Mouse (Mus musculus) adrenal gland, adult 18-20 months (tissue): ENCODE data around the gene Slc52a3. TPM values are rescaled to one million over a fixed set of nuclear protein-coding genes. Genes with fewer than 3 reads are reported as not detected.

ENCODE experiments used
- DNase-seq, 2 experiments: peaks; one replicate each; pipeline ENCODE4 v3.0.0; 2021 to 2022; ENCODE audit warnings: low spot score in 2 of 2
- microRNA-seq, 2 experiments: library from miRNA; unstranded; fragments of <30 nt; microRNA quantifications; one replicate each; pipeline ENCODE4 v1.2.0; 2021; ENCODE audit warnings: borderline number of aligned reads in 2 of 2
- total RNA-seq, 2 experiments: library from RNA; stranded (reverse); gene quantifications; 1 replicate in 1 of 2; 2 replicates in 1 of 2; pipeline ENCODE4 v1.2.3; 2021

Gene Slc52a3
- total RNA-seq, 2 experiments from 2014 or later, result 3.9 to 5.6 TPM

GRCm38 (mm10) chr2:152040101-152040500, 43.8 kb downstream of the Slc52a3 start:
- DNase-seq, result no peak

DNA sequence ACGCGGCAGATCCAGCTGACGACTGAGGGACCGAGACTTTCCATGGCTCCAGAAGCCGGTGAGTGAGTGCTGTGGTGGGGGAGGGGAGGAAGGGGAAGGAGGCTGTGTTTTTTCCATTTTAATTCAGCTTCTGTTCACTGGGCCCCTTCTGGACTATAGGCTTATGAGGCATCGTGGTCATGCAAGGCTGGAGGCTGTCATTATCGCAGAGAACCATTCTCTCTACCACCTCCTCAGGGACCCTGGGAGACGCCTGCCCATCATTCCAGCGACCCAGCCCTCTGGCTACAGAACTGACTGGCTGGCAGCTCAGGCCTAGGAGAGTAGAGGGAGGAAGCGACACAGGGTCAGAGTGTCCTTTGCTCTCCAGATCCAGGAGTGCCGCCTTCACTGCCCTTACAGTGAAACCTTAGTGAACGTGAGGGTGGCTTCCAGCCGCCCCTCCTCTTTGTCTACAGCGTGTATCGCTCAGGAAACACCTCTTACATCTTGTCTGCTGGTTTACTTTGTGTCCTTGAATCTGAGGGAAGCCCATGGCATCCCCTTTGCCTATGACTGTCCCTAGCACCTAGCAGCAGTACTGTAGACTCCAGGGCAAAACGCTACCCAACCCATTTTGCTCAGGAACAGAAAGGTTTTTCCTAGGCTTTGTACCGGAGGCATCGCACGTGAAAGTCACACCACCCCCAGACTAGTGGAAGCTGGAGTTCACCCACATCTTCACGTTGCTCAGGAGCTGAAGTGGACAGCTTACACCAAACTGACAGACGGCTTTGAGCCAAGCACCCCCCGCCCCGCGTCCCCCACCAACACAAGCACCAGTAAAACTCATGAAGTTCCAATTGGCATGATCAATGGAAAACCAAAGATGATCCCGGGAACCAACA, 51.0 kb downstream of the Slc52a3 start:
- DNase-seq, result no peak

DNA sequence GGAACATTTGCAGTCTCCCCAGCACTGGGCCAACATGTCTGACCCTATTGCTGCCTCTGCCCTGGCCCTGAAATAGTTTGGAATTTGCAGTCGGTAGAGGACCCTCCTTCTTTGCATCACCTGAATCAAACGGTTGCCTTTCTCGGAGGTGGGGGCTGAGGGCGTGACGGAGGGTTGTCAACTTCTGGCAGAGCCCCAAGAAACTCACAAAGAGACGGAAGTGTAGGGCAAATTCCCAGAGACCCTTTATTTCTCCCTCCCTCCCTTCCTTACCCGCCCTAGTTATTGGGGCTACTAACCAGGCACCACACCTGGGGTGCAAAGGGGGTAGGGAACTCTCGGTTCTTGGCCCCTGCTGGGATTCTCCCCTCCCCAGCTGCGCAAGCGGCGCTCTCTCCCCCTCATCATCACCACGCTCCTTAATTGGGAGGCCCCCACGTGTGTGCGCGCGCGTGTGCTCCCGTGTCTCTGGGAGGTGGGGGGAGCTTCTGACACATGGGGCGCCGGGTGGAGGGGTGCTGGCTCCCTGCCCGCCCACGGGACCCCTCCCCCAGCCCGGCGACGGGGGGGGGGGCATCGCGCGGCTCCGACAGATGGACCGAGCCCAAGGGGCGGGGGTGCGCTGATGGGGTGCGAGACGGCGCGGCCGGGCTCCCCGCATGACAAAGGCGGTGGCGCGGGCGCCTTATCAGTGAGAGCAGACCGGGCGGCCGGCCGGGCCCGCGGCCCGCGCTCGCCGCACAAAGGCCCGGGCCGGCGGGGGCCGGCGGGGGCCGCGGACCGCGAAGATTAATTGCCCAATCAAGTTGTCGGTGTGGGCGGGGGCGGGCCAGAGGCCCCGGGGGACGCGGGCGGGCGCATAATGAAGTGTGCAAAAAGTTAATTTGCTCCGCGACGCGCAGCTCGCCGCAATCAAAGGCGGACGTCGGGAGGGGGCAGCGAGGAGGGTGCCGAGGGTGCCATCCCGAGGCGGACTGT, 52.0 kb downstream of the Slc52a3 start:
- no peak for DNase-seq

DNA sequence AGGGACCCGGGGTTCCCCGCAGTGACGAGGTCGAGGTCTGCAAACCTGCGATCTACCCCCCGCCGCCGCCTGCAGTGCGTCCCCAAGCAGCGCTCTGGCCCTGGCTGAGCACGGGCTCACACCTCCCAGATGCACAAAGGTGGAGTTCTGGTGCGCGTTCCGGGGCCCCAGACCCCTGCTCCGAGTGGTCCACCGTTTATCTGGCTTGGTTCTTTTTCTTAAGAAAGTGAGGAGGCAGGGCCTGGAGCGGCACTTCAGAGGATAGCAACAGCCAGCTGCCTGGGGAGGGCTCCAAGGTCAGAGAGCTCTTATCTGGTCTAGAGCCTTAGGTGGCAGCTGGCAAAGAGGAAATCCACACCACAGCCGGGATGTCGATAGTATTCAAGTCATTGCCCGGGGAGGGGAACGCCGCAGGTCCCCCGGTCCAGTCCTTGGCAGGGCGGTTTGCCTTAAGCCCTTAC, 52.7 kb downstream of the Slc52a3 start:
- no peak for DNase-seq

DNA sequence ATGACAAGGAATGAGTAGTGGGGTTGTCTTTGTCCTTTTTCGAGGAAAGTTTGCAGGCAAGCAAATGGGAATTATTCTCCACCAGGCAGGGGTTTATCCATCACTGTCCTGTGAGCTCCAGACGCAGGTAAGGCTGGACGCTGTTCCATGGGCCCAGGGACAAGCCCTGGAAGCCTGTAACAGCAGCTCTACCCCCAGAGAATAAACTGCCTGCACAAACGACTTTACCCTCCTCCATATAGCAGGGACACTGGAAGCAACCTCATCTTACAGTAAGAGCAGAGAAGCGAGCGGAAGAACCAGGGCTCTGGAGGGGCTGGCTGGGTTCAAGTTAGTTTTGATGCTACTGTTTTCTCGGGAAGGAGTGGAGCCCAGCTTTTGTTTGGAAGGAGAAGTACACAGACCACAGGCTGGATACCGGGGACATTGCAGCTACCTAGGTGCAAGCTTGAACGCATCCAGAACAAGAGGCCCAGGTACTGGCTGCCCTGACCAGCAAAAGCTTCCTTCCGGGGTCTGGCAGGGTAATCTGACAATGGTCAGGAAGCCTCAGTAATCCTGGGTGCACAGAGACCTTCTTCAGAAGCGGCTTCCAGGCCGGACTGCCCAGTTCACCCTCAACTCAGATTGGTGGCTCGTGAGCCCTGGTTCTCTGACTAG, 53.4 kb downstream of the Slc52a3 start:
- no peak for DNase-seq

DNA sequence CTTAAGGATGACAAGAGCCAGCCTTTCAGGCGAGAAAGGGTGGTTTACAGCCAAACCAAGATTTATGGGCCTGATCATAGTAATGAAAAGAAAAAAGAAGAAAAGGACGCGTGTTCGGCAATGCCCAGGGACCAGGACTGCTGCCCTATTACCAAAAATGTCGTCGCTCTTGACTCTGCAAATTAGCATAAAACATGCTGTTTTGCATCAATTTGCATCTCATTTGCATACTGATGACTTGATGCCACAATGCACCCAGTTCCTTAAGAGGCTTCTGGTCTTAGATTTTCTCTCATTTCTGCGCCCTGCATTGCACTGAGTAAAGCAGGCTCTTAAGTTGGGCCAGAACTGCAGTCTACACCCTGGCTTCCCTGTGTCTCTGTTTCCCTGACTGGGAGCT, 54.0 kb downstream of the Slc52a3 start:
- no peak for DNase-seq

- DNase-seq, result no peak
Measured at GRCm38 (mm10) chr2:152051985-152052384, 55.7 kb downstream of the Slc52a3 start.

DNA sequence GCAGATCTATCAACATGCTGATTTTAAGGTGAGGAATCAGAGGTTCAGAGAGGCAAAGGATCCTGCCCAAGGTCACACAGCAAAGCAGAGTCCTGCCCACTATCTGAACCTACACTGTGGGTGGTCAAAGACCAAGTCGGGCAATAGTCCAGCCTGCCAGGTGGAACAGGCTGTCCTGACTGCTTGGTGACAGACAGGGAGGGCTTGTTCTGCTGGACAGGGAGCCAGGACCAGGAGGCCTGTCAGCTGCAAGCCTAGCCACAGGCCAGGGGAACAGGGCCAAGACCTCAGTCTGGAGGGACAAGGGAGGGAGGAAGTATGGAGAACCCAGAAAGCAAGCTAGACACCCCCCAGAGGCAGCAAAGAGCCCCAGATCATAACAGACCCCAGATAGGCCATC, 59.1 kb downstream of the Slc52a3 start:
- no peak for DNase-seq

DNA sequence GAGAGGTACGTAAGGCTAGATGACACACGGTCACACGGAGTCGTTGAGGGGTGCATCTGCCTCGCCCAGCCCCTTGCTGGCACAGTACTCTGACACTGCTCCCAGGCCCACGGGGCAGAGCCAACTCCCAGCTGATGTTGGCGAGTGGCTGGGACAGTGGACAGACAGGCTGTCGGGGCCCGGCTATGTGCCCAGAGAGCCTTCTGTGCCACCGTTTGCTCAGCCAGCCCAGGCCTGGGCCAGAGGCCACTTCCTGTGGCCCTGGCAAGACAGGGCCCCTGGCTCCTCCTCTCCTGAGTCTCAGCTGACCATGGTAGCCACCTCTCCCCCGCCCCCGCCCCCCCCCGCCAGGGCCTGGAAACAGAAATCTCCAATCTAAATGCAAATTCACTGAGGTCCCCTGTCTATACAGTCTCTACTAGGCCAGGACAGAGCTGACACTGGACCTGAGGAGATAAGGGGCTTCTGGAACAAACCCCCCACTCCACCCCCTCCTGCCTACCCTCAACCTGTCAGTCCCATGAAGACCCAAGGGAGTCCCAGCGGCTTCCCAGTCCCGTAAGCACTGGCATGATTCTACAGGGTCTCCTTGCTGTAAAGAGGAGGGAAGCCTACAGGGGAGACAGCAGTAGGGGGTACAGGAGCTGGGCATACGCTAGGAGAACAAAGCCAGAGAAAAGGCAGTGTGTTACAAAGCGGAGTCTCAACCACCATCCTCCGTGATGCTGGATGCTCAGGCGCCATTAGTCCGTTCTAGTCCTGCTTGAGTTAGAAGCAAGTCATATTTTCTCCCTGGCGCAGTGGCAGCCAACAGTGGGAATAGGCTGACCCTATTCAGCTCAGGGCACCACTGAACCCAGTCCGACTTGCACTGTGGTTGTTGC, 60.3 kb downstream of the Slc52a3 start:
- no peak for DNase-seq

GRCm38 (mm10) chr2:152057252-152057563, 60.9 kb downstream of the Slc52a3 start:
- DNase-seq, result no peak

Small RNA genes within 50 kb of the gene (microRNA-seq; reads per million reads assigned to microRNA genes)
- 0 reads per million in 2 experiments for gene Mir1953

Other genes starting within 250 kb of the Slc52a3 start
- gene Rspo4, start 153.6 kb upstream of the Slc52a3 start, total RNA-seq, result 1 to 10 TPM in 1 of 2 experiments, under 1 TPM in 1; 0.70 to 2.8 TPM
- gene Angpt4, start 85.3 kb upstream of the Slc52a3 start, total RNA-seq, result 1 to 10 TPM in 1 of 2 experiments, under 1 TPM in 1; 0.36 to 1.2 TPM
- gene Fam110a, start 16.3 kb upstream of the Slc52a3 start, total RNA-seq, result 10 to 100 TPM in 1 of 2 experiments, 1 to 10 TPM in 1; 6.6 to 10.3 TPM
- gene Scrt2, start 85.0 kb downstream of the Slc52a3 start, total RNA-seq, result under 1 TPM; 0.36 to 0.58 TPM
- 100 to 1,000 TPM; 547 to 673 TPM for gene Srxn1, start 109.0 kb downstream of the Slc52a3 start, total RNA-seq
- gene Tcf15, start 147.1 kb downstream of the Slc52a3 start, total RNA-seq, result 1 to 10 TPM; 1.9 to 4.3 TPM
- gene Csnk2a1, start 230.3 kb downstream of the Slc52a3 start, total RNA-seq, result 10 to 100 TPM; 88.2 to 98.6 TPM